Comparison of ENCODE assay signal across 11 mouse cellular contexts in genomic region chr1:124517543-124518171, GRCm38 (mm10).
DNase-seq lines count a peak whose midpoint lies in the region; ATAC-seq lines count a peak whose summit lies in the region.
"Had no signal": no experiment of that assay in that cellular context is flagged by ENCODE, and none has a peak within 500 bp of the region (broad histone marks: within the 10 kb centered on the region; RNA-seq: fewer than 3 reads in every experiment).

No protein-coding gene starts in this region.

- peak; percentile 10 for DNase-seq in embryonic facial prominence, embryonic 11.5 days (ENCODE audit: low spot score)
- DNase-seq in embryonic facial prominence, embryonic 10.5 days (ENCODE audit: low spot score) = no peak
- peak; percentile 2 for DNase-seq in lung, postnatal 36 days
- DNase-seq in lung, postnatal 25 days (ENCODE audit: low spot score) = no peak
- peak; percentile 19 for DNase-seq in layer of hippocampus, adult 9-11 months
- peak; percentile 5 for DNase-seq in right cerebral cortex, postnatal 4 days
- DNase-seq in ovary, postnatal 14 days (ENCODE audit: low spot score) = no peak
- no peak for DNase-seq in gastrocnemius, postnatal 4 days (ENCODE audit: low spot score in 2 of 2)

- no peaks in the 10 kb centered on the region for H3K36me3 ChIP-seq in embryonic facial prominence, embryonic 11.5 days (replicated peaks; ENCODE audit: control insufficient read depth, insufficient read depth, low read depth, low read length)
- H3K36me3 ChIP-seq in embryonic facial prominence, embryonic 10.5 days (replicated peaks) = no peaks in the 10 kb centered on the region
- H3K36me3 ChIP-seq: hindbrain, embryonic 13.5 days; limb, embryonic 13.5 days had no signal

- H3K9ac ChIP-seq in embryonic facial prominence, embryonic 11.5 days (replicated peaks; ENCODE audit: low read length) = no peak overlapping the region
- H3K9ac ChIP-seq: hindbrain, embryonic 13.5 days; limb, embryonic 13.5 days had no signal

- no peak overlapping the region for H3K4me3 ChIP-seq in embryonic facial prominence, embryonic 11.5 days (ENCODE audit: low read depth, low read length)
- H3K4me3 ChIP-seq in embryonic facial prominence, embryonic 10.5 days = no peak overlapping the region
- H3K4me3 ChIP-seq: hindbrain, embryonic 13.5 days; limb, embryonic 13.5 days had no signal

- no peaks in the 10 kb centered on the region for H3K4me1 ChIP-seq in embryonic facial prominence, embryonic 11.5 days (ENCODE audit: control insufficient read depth, insufficient read depth, low read length)
- no peaks in the 10 kb centered on the region for H3K4me1 ChIP-seq in embryonic facial prominence, embryonic 10.5 days
- H3K4me1 ChIP-seq: hindbrain, embryonic 13.5 days; limb, embryonic 13.5 days had no signal

- no peak overlapping the region for H3K27ac ChIP-seq in embryonic facial prominence, embryonic 11.5 days (replicated peaks; ENCODE audit: low read depth, low read length)
- H3K27ac ChIP-seq in embryonic facial prominence, embryonic 10.5 days (replicated peaks) = no peak overlapping the region
- H3K27ac ChIP-seq: hindbrain, embryonic 13.5 days; limb, embryonic 13.5 days had no signal

- H3K27me3 ChIP-seq in embryonic facial prominence, embryonic 11.5 days (ENCODE audit: control insufficient read depth, insufficient read depth, low read length) = no peaks in the 10 kb centered on the region
- no peaks in the 10 kb centered on the region for H3K27me3 ChIP-seq in embryonic facial prominence, embryonic 10.5 days (replicated peaks; ENCODE audit: low read depth, poor library complexity, severe bottlenecking)
- H3K27me3 ChIP-seq: hindbrain, embryonic 13.5 days; limb, embryonic 13.5 days had no signal

- no peaks in the 10 kb centered on the region for H3K9me3 ChIP-seq in embryonic facial prominence, embryonic 11.5 days (replicated peaks; ENCODE audit: control insufficient read depth, low read length)
- no peaks in the 10 kb centered on the region for H3K9me3 ChIP-seq in embryonic facial prominence, embryonic 10.5 days
- H3K9me3 ChIP-seq: hindbrain, embryonic 13.5 days; limb, embryonic 13.5 days had no signal

- WGBS in embryonic facial prominence, embryonic 11.5 days = 80% methylated on average over 3 of the region's 3 CpGs
- WGBS in embryonic facial prominence, embryonic 10.5 days = 70% methylated on average over 3 of the region's 3 CpGs

- no peak for ATAC-seq in embryonic facial prominence, embryonic 11.5 days (replicated peaks; ENCODE audit: insufficient number of reproducible peaks, low FRiP score, low TSS enrichment, low read depth)
- ATAC-seq: forebrain, embryonic 16.5 days had no signal

- H3K4me2 ChIP-seq in embryonic facial prominence, embryonic 11.5 days (ENCODE audit: low read depth, low read length) = no peak overlapping the region
- H3K4me2 ChIP-seq: hindbrain, embryonic 13.5 days; limb, embryonic 13.5 days had no signal

Comparison
In these comparisons a context has a peak if more than half of its experiments do, and no peak if none do; other contexts are left out.
1. DNase-seq: peak in embryonic facial prominence, embryonic 11.5 days (single experiment), lung, postnatal 36 days (single experiment), layer of hippocampus, adult 9-11 months (single experiment) and right cerebral cortex, postnatal 4 days (single experiment); none in embryonic facial prominence, embryonic 10.5 days (single experiment), lung, postnatal 25 days (single experiment), ovary, postnatal 14 days (single experiment) and gastrocnemius, postnatal 4 days (0 of 2).